Mouse (Mus musculus): ENCODE results near the gene Gkn1. TPM values are rescaled to one million over a fixed set of nuclear protein-coding genes. Genes with fewer than 3 reads are reported as not detected.
A peak's percentile ranks its signal among the peaks of the same experiment; 100 is the strongest.

Gkn1 gene
- polyA plus RNA-seq, 1 experiment from 2014 or later, result not detected

DNA sequence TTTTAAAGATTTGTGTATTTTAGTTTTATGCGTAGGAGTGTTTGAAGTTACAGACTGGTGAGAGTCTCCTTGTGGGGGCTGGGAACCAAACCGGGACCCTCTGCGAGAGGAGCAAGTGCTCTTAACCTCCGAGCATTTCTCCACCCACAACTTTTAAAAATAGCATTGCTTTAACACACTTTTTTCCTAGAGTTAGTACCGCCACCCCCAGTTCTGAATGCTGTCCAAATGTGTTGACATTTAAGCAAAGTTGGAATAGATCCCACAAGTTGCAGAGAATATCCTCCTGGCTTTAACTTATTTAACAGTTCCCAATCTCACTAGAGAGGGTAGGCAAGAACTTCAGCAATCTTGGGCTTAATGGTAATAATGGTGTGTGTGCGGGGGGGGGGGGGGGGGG is 34.0 kb upstream of the Gkn1 start:
- Histone ChIP-seq H3K36me3 (ENCODE audit: control insufficient read depth, insufficient read depth) (no peaks in the 10 kb centered on the region), H3K9ac (ENCODE audit: low read length) (no peak overlapping the region), H3K4me1 (ENCODE audit: control insufficient read depth, insufficient read depth, low read length) (peaks cover 9% of the 10 kb centered on the region; the same call in 1 of the 2 replicates), H3K9me3 (replicated peaks; ENCODE audit: control insufficient read depth, low read length) (no peaks in the 10 kb centered on the region), H3K4me3 (ENCODE audit: low read length) (no peak overlapping the region; the same call in 1 of the 2 replicates), H3K4me2 (ENCODE audit: low read depth, low read length) (peak overlapping the region; percentile 64), H3K27ac (ENCODE audit: low read length) (no peak overlapping the region), H3K27me3 (ENCODE audit: control insufficient read depth, insufficient read depth, low read length) (peaks cover 45% of the 10 kb centered on the region)
- 33% methylated on average over 6 of the region's 6 CpGs for WGBS
- no peak for ATAC-seq (replicated peaks; ENCODE audit: extremely low read depth, insufficient read depth, low FRiP score)

DNA sequence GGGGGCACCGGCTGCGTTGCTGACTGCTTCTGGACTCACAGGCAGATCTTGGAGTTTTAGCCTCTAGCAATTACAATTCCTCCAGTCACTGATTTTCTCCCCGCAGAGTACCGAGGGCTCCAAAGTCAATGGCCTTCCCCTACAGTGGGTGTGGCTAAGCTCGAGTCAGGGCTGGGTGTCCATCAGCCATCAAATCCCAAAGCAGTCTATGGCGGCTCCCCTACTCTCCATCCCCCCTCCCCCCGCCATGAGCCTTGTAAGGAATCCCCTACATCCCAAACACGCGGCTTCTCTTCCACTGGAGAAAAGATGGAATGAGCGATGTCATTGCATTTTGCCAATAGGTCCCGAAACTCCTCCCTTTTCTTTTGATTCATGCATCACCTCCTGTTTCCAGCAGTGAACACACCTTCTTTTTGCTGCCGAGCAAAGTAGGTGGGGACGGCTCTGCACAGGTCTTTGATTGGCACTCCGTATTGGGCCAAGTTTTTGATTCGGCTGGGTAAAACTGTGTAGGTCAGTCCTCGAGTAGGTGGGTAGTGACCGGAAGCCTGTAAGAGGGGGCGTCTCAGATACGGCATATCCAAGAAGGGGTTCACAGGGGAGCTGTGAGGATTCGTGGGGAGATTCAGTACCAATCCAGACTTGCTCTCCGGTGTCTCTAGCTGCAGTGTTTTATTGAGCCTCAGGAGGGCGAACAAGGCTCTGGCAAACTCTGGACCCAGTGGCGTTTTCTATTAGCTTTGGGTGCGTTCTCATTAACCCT is 33.4 kb upstream of the Gkn1 start:
- Histone ChIP-seq H3K27me3 (ENCODE audit: control insufficient read depth, insufficient read depth, low read length) (peaks cover 47% of the 10 kb centered on the region), H3K9ac (ENCODE audit: low read length) (0 out of 2 replicates have a peak overlapping the region, but pooled peaks have one; percentile 27), H3K9me3 (replicated peaks; ENCODE audit: control insufficient read depth, low read length) (no peaks in the 10 kb centered on the region), H3K4me1 (ENCODE audit: control insufficient read depth, insufficient read depth, low read length) (peaks cover 9% of the 10 kb centered on the region; the same call in 1 of the 2 replicates), H3K27ac (ENCODE audit: low read length) (no peak overlapping the region), H3K4me3 (ENCODE audit: low read length) (peak overlapping the region; percentile 41), H3K4me2 (ENCODE audit: low read depth, low read length) (peak overlapping the region; percentile 64), H3K36me3 (ENCODE audit: control insufficient read depth, insufficient read depth) (no peaks in the 10 kb centered on the region)
- 11% methylated on average over 24 of the region's 24 CpGs for WGBS
- ATAC-seq (replicated peaks; ENCODE audit: extremely low read depth, insufficient read depth, low FRiP score), result no peak

DNA sequence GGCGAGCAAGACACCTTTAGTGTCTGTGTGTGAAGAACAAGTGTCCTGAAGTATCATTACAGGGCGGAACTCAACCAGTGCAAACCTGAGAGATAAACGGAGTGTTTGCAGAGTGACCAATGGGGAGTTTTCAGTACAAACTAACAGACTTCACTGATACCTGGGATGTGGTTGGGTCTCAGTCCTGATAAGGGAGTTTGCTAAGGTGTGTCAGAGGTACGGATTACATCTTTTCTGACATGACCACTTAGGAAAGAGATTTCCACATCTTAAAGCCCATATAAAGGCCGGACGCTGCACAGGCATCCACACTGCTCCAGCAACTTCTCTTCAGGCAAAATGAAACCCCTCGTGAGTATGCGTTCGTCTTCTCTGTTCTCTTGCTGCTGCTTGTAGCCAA is 22.3 kb upstream of the Gkn1 start, which contains the start of gene Gkn2:
Gene Gkn2, plus strand, starts transcription at position 301 of the 400 bp plus-strand sequence.
- Histone ChIP-seq H3K9me3 (replicated peaks; ENCODE audit: control insufficient read depth, low read length) (no peaks in the 10 kb centered on the region), H3K36me3 (ENCODE audit: control insufficient read depth, insufficient read depth) (no peaks in the 10 kb centered on the region), H3K4me1 (ENCODE audit: control insufficient read depth, insufficient read depth, low read length) (no peaks in the 10 kb centered on the region), H3K4me3 (ENCODE audit: low read length) (no peak within 1 kb of the TSS), H3K9ac (ENCODE audit: low read length) (no peak within 1 kb of the TSS), H3K4me2 (ENCODE audit: low read depth, low read length) (no peak within 1 kb of the TSS), H3K27me3 (ENCODE audit: control insufficient read depth, insufficient read depth, low read length) (peaks cover 5% of the 10 kb centered on the region), H3K27ac (ENCODE audit: low read length) (no peak within 1 kb of the TSS)
- 81% methylated on average over 9 of the region's 9 CpGs for WGBS
- no peak for ATAC-seq (replicated peaks; ENCODE audit: extremely low read depth, insufficient read depth, low FRiP score)

DNA sequence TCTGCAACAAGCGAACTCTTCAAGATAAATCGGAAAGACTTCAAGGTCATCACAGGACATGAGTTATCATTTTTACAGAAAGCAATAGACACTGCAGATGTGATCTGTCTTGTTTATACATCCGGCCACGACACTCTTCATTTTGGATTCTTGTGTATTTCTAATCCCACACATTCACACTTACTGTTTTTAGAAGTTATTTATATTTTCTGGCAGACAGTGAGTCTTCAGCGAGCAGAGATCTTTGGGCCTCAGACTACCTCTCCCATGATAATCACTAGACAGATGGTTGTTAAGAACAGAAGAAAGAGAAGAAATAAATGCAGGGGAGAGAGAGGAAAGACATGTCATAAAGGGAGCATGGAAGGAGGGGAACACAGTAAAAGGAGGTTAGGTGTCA is 18.5 kb upstream of the Gkn1 start:
- no peak for ATAC-seq (replicated peaks; ENCODE audit: extremely low read depth, insufficient read depth, low FRiP score)
- Histone ChIP-seq H3K4me1 (ENCODE audit: control insufficient read depth, insufficient read depth, low read length) (no peaks in the 10 kb centered on the region), H3K27me3 (ENCODE audit: control insufficient read depth, insufficient read depth, low read length) (peaks cover 3% of the 10 kb centered on the region), H3K9me3 (replicated peaks; ENCODE audit: control insufficient read depth, low read length) (no peaks in the 10 kb centered on the region), H3K4me3 (ENCODE audit: low read length) (no peak overlapping the region), H3K36me3 (ENCODE audit: control insufficient read depth, insufficient read depth) (no peaks in the 10 kb centered on the region), H3K4me2 (ENCODE audit: low read depth, low read length) (no peak overlapping the region), H3K27ac (ENCODE audit: low read length) (no peak overlapping the region), H3K9ac (ENCODE audit: low read length) (no peak overlapping the region)
- WGBS, result 73% methylated on average over 5 of the region's 5 CpGs

DNA sequence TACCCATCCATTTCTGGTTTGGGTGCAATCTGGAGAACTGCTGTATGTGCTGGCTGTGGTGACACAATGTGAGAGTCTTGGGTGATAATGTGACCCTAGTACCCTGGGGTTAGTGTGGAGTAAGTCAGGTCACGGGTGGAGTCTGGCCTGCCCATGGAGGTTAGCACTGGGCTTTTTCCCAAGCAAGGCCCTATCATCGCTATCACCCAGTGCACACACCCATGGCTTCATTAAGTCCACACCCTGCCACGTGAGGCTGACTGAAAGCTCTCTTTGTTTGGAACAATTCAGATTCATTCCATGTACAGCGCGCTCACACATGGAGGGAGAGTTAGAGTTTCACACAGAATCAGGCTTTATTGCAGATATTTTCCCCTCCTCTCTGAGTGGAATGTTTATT is 3.7 kb upstream of the Gkn1 start:
- H3K36me3 ChIP-seq (ENCODE audit: control insufficient read depth, insufficient read depth), result no peaks in the 10 kb centered on the region
- no peak overlapping the region for H3K4me2 ChIP-seq (ENCODE audit: low read depth, low read length)
- no peak overlapping the region for H3K9ac ChIP-seq (ENCODE audit: low read length)
- no peaks in the 10 kb centered on the region for H3K9me3 ChIP-seq (replicated peaks; ENCODE audit: control insufficient read depth, low read length)
- no peak overlapping the region for H3K27ac ChIP-seq (ENCODE audit: low read length)
- H3K4me3 ChIP-seq (ENCODE audit: low read length), result no peak overlapping the region
- no peak for ATAC-seq (replicated peaks; ENCODE audit: extremely low read depth, insufficient read depth, low FRiP score)
- 70% methylated on average over 5 of the region's 5 CpGs for WGBS
- no peaks in the 10 kb centered on the region for H3K4me1 ChIP-seq (ENCODE audit: control insufficient read depth, insufficient read depth, low read length)
- H3K27me3 ChIP-seq (ENCODE audit: control insufficient read depth, insufficient read depth, low read length), result no peaks in the 10 kb centered on the region

GRCm38 (mm10) chr6:87335935-87336295 is 14.8 kb downstream of the Gkn1 start:
- H3K4me2 ChIP-seq (ENCODE audit: low read depth, low read length), result peak overlapping the region; percentile 96
- WGBS, result 28% methylated on average over 6 of the region's 6 CpGs
- peak overlapping the region; percentile 73 for H3K4me3 ChIP-seq (ENCODE audit: low read length)
- no peaks in the 10 kb centered on the region for H3K36me3 ChIP-seq (ENCODE audit: control insufficient read depth, insufficient read depth)
- H3K27ac ChIP-seq (ENCODE audit: low read length), result no peak overlapping the region
- peaks cover 9% of the 10 kb centered on the region for H3K27me3 ChIP-seq (ENCODE audit: control insufficient read depth, insufficient read depth, low read length)
- ATAC-seq (replicated peaks; ENCODE audit: extremely low read depth, insufficient read depth, low FRiP score), result no peak
- H3K9ac ChIP-seq (ENCODE audit: low read length), result no peak overlapping the region
- H3K9me3 ChIP-seq (replicated peaks; ENCODE audit: control insufficient read depth, low read length), result no peaks in the 10 kb centered on the region
- peaks cover 4% of the 10 kb centered on the region; the same call in 1 of the 2 replicates for H3K4me1 ChIP-seq (ENCODE audit: control insufficient read depth, insufficient read depth, low read length)

DNA sequence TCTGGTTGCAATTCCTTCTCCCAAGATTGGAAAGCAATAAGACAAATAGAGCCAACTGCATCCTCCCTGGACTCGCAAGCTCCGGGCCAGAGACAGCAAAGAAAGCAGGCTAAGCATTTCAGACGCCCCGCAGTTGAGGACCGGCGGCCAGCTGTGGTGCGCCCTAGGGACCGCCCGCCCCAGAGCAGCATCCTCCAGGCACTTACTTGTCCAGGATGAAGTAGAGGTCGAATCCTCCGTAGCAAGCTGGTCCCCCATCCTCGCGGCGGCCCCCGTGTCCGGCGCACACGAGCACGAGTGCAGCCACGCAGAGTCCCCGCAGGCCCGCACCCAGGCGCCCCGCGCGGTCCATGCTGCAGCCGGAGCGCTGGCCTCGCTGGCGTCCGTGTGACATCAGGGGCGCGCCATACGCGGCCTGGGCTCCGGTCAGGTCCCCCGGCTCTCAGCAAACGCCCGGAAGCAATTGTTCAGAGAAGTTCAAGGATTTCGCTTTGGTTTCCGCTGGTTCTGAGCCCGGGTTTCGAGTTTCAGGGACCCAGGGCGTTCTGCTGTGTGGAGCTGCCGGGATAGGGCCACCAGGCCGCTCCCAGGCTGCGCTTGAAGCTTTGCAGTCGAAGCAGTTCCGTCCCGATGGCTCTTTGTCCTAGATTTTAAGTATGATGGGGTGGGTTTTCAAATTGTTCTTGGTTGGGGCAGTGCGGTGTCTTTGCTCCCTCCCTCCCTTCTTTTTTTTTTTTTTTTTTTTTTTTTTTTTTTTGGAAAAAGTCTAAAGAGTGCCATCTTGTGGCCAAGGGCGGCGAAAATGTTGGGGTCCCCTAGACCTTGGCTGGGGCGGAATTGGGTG is 15.4 kb downstream of the Gkn1 start, which contains the start of gene Antxr1:
Gene Antxr1, minus strand, starts transcription at position 731 of the 844 bp plus-strand sequence.
- peak within 1 kb of the TSS; percentile 73 for H3K4me3 ChIP-seq (ENCODE audit: low read length)
- peak; percentile 62 for ATAC-seq (replicated peaks; ENCODE audit: extremely low read depth, insufficient read depth, low FRiP score)
- peak within 1 kb of the TSS; percentile 85 for H3K9ac ChIP-seq (ENCODE audit: low read length)
- under 1% methylated on average over 54 of the region's 54 CpGs for WGBS
- H3K27me3 ChIP-seq (ENCODE audit: control insufficient read depth, insufficient read depth, low read length), result peaks cover 9% of the 10 kb centered on the region
- H3K36me3 ChIP-seq (ENCODE audit: control insufficient read depth, insufficient read depth), result no peaks in the 10 kb centered on the region
- peak within 1 kb of the TSS; percentile 96 for H3K4me2 ChIP-seq (ENCODE audit: low read depth, low read length)
- H3K27ac ChIP-seq (ENCODE audit: low read length), result peak within 1 kb of the TSS; percentile 85
- H3K4me1 ChIP-seq (ENCODE audit: control insufficient read depth, insufficient read depth, low read length), result peaks cover 4% of the 10 kb centered on the region; the same call in 1 of the 2 replicates
- H3K9me3 ChIP-seq (replicated peaks; ENCODE audit: control insufficient read depth, low read length), result no peaks in the 10 kb centered on the region

DNA sequence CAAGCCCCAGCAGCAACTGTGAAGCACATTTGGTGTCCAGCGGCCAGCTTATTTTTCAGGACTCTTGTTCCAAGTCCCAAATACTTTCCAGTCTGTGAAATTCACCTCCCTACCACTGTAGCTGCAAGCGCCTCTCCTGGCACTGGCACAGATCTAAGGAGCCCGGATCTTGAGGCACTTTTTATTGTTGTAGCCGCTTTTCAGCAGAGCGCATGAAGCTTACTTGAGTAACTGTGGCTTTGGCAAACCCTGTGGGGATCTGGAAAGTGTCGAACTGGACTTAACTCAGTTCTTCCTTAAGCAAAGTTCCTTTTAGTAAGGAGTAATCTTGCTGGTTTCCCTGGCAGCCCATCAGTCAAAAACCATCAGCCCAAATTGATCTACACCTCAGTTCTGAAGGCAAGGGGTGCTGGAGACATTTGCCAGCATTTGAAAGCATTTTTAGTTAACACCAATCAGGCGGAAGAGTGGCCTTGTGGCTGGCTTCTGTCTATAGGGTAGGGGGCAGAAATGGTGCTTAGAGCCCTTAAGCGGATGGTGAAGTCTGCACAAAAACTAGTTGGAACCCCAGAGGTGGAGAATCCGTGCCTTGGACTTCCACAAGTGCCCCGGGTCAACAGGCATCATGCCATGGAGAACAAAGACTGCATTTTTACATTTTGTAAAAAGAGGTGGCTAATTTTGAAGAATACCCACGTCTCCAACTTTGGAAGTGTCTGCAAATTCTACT is 16.2 kb downstream of the Gkn1 start:
- no peak for ATAC-seq (replicated peaks; ENCODE audit: extremely low read depth, insufficient read depth, low FRiP score)
- H3K4me3 ChIP-seq (ENCODE audit: low read length), result peak overlapping the region; percentile 73
- peak overlapping the region; percentile 96 for H3K4me2 ChIP-seq (ENCODE audit: low read depth, low read length)
- 28% methylated on average over 11 of the region's 11 CpGs for WGBS
- no peaks in the 10 kb centered on the region for H3K9me3 ChIP-seq (replicated peaks; ENCODE audit: control insufficient read depth, low read length)
- peak overlapping the region; percentile 85 for H3K9ac ChIP-seq (ENCODE audit: low read length)
- peaks cover 9% of the 10 kb centered on the region for H3K27me3 ChIP-seq (ENCODE audit: control insufficient read depth, insufficient read depth, low read length)
- H3K27ac ChIP-seq (ENCODE audit: low read length), result peak overlapping the region; percentile 85
- no peaks in the 10 kb centered on the region for H3K36me3 ChIP-seq (ENCODE audit: control insufficient read depth, insufficient read depth)
- H3K4me1 ChIP-seq (ENCODE audit: control insufficient read depth, insufficient read depth, low read length), result peaks cover 4% of the 10 kb centered on the region; the same call in 1 of the 2 replicates

Measured in heart, embryonic 16.5 days (tissue).